Mouse (Mus musculus): ENCODE data around the gene Arhgap27.
A peak's percentile ranks its signal among the peaks of the same experiment; 100 is the strongest.

Arhgap27 gene

DNA sequence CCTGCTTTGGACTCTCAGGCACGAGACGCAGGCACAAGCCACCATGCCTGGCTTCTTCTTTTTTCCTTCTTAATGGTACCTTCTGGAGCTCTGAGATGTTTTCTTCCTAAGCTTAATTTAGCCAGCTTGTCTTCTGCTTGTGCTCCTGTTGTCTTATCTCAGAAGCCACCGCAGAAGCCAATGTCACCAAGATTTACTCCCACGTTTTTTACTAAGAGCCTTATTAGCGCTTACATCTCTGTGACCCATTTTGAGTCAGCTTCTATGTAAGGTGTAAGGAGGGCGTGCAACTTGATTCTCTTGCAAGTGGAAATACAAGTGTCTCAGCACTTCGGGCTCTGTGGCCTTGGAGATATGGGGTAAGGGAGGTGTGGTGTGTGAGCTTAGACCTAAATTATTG lies 18.0 kb upstream of the Arhgap27 start:
- no peak for DNase-seq (ENCODE audit: low read depth, low spot score)

DNA sequence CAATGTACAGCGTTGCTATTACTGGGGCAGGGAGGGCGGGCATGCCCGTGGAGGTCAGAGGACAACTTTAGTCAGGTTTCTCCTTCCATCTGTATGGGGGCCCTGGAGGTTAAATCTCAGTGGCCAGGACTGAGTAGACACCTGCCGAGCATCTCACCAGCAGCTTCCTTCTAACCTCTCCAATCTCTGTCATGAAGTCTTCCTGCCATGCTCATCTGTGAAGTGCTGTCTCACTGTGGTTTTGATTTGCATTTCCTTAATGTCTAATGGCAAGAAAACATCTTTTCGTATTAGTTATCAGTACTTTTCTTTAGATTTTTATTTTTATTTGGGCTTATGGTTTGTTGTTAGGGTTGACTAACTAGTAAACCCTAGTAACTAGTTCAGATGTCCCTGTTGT lies 17.0 kb upstream of the Arhgap27 start:
- no peak for DNase-seq (ENCODE audit: low read depth, low spot score)

DNA sequence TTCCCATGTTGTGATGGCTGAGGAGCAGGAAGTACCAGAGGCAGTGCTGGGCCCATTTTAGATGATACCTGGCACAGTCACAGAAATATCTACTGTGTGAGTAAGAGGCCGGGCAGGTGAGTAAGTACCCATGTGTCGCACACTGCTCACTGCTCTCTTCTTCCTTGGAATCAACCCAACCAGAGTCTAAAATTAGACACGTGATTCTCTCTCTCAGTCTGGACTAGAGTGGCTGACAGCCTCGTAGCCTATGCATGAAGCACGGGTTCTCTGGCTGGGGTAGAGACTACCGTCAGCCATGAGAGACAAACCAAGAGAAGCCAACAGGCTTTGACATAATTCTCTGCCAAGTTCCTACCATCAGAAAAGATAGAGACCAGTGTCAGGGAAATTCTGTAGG lies 14.8 kb upstream of the Arhgap27 start:
- peak; percentile 57 for DNase-seq (ENCODE audit: low read depth, low spot score)

DNA sequence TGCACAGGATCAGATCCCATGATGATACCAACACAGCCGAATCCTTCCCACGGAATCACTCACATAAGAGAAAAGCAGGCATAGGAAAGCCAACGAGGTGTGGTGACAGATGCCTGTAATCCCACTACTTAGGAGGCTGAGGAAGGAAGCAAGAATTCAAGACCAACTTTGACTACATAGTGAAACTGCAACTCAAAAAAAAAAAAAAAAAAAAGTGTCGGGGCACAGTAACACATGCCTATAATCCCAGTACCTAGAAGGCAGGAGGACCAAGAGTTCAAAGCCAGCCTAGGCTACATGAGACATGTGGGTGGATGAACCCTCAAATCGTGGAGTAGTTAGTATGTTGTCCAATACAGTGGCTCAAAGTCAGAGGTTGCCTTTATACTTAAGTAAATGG lies 12.3 kb upstream of the Arhgap27 start:
- DNase-seq (ENCODE audit: low read depth, low spot score): no peak

DNA sequence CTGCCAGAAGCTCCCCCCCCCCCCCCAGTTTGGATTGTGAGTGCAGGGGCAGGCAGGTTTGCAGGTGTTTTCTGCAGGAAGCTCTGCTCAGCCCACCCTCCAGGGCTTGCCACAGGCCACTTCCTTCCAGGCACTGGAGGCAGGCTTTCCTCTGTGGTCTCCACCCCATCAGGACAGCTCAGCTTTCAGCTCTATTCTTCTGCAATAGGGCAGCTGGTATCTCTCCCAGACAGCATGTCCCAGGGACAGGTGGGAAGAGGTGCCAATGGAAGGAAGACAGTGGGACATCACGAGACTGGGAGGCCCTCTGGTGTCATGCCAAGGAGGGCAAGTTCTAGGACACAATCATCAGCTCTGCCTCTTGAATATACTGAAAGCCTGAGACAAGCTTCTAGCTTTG lies 11.8 kb upstream of the Arhgap27 start:
- DNase-seq (ENCODE audit: low read depth, low spot score): no peak

DNA sequence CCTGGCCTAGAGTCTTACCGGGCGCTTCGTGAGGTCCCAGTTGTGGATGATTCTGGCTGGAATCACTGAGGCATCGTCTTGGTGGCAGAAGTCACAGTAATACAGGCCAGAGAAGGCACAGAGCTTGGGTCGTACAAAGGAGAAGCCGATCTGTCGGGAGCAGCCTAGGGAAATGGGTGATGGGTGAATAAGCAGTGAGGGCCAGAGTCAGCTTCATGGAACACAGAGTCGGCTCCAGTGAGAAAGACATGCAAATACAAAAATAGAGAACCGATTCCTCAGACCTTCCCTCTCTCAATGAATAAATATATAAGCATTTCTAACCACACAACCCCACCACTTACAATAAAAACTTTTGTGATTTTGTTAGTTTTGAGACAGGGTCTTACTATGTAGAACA lies 10.4 kb upstream of the Arhgap27 start:
- no peak for DNase-seq (ENCODE audit: low read depth, low spot score)

DNA sequence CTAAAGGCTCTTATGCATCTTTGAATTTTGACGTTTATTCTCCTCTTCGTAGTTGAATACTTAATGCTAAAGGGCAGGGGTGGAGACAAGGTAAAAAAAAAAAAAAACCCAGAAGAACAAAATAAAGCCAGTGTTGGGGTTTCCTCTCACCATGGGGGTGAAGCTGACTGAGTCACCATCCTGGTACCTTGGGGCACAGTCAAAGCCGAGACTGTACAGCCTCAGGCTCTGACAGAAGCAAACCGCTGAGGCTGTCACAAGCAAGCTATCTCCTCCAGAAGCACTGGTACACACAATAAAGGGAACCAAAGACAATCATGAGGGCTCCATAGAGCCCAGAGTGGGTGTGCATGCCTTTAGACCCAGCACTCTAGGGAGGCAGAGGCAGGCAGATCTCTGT lies 9.1 kb upstream of the Arhgap27 start:
- no peak for DNase-seq (ENCODE audit: low read depth, low spot score)

DNA sequence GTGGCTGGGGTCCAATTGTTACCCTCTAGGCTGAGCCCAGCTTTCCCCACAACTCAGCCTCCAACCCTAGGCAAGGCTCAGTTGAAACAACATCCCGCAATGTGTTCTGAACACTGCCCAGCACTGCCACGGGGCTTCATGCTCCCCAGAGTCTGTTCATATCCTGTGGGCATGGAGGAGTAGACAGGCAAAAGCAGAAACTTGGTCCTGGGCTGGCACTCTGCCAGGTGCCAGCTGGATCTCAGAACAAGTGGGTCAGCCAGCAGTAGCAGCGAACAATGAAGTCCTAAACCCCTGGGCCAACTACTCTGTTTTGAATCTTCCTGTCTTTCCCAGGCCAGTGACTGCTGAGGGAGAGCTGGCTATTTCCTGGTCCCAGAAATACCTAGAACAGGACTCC lies 8.6 kb upstream of the Arhgap27 start:
- peak; percentile 22 for DNase-seq (ENCODE audit: low read depth, low spot score)

DNA sequence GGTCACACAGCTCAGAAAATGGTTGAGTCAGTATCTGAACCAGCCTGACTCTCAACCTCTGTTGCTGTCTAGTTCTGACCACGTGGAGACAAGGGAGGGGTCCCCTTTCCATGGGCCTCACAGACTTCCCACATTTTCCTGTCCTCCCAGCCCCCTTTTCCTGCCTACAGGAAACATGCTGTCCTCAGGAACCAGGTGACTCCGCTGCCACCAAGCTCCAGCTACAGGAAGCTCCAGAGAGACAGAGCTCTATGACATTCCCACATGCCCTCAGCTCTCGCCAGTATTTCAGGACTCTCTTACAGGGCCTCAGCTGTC lies 7.7 kb upstream of the Arhgap27 start:
- DNase-seq (ENCODE audit: low read depth, low spot score): no peak

DNA sequence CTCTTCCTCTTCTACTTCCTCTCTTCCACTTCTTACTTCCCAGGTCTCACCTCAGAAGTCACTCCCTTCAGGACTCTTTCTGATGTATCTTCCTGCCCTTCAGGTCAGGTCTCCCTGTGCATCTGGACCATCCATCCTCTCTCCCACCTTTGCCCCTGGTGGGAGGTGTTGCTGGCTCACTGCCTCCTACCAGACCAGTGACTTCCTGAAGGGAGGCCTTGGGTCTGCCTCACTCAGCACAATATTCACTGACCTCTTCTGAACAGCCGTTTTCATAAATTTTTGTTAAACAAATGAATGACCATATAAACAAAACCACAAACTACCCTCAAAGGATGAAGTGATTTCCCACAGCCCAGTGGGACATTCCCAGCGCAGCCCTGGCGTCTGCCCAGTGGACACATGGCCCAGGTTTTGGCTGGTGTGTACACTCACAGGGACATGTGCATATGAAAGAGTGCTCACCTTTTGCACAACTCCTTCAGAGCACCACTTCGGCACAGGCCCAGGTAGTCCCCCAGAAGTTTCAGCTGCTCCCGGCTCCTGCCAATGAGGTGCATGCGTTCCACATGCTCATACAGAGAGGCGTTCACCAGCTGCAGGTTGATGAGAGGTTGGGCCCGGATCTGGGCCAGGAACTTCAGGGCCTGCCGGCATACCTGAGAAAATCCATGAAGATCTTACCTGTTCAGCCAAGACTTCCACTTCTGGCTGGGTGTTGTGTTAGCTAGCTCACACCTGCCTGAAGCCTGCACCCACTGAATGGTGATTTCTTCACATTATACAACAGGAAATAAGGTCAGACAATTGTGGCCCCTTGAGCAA lies 7.1 kb upstream of the Arhgap27 start:
- DNase-seq (ENCODE audit: low read depth, low spot score): no peak

DNA sequence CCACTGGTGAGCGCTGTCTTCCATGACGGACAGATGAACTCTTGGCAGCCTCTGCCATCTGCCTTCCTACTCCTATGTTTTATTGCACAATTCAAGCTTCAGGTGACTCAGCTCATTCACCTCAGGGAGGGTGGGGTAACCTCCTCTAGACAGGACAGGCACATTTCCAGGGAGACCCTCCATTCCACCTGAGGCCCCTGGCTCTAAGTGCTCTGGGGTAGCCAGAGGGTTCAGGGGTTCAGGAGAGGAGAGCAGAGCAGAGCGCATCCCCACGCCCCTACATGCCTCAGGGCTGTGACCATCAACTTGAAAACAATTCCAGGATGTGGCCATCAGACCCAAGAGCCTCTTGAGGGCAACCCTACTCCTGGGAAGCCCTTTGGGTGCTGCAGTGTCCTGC lies 2.0 kb upstream of the Arhgap27 start:
- no peak for DNase-seq (ENCODE audit: low read depth, low spot score)

DNA sequence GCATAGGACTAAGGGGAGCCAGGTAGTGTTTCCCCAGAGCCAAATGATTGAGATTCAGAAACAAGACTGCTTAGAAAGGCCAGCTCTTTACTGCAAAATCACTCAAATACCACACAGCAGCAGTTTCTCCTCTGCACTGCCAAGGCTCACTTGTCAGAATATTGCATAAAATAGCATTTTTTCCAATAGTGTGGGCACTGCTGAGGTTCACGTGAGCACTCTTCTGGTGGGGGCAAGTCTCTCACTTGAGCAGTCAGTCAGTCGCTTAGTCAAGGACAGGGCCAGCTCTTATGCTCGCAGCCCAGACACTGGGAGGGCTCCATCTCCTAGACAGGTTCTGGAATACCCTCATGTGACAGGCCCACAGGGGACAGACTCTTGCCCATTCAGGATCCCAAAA lies 1.5 kb upstream of the Arhgap27 start:
- no peak for DNase-seq (ENCODE audit: low read depth, low spot score)

DNA sequence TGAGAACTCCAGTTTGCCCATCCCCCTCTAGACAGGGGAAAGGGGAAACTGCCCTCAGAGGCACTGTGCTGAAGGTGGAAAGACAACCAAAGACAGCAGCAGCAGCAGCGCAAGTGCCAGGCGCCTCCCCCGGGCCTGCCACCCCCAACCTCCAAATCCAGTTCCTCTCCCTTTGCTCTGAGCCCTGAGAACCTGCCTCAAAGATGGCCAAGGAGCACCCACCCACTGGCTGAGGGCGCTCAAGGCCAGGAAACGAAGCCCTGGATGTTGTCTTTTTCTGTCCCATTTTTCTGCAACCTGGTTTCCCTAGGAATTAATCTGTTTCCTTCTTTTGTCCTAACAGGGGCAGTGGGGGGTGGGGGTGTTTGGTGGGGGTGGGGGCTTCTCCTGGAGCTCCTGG lies 843 bp upstream of the Arhgap27 start:
- DNase-seq (ENCODE audit: low read depth, low spot score): no peak

DNA sequence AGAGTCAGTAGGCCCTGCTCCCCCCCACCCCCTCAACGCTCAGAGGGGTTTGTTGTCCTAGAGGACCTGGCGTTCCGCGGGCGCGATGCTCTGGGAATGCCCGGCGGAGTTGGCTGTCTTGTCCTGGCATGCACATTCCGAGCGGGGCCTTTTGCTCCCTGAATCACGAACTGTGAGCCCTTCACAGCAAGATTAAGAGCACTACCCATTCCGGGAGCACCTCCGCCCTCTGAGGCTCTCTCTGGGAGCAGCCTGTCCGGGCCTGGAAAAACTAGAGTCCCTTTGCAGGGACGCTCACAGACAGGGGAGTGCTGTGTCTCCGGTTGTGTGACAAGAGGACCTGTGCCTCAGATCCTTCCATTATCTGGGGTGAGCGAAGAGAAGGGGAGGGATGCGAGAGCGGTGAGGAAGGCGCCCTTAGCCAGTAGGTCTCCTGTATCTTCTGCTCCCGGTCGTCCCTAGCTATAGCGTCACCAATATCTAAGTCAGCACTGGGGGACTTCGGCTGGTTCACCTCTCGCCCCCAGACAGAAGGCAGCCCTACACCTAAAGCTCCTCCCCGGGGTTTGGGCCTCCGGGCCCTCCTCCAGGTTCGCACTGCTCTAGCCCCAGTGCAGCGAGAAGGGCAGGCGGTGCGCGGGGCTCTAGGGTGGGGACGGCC lies 841 bp downstream of the Arhgap27 start:
- DNase-seq (ENCODE audit: low read depth, low spot score): no peak

DNA sequence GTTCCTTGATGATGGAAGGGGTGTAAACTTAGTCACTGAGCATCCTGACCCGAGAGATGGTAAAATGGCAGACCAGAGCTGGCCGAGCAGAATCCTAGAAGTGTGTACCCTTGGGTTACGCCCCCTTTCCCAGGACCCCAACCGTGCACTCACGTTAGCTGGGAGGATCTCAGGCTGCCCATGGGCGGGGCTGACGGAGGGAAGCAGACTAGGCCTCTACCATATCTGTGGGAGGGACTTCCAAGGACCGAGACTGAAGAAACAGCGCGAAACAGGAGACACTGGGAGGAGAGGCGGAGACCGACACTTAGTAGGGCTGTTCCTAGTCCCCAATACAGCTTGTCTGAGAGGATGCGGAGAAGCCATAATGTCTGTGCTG lies 1.4 kb downstream of the Arhgap27 start:
- DNase-seq (ENCODE audit: low read depth, low spot score): no peak

DNA sequence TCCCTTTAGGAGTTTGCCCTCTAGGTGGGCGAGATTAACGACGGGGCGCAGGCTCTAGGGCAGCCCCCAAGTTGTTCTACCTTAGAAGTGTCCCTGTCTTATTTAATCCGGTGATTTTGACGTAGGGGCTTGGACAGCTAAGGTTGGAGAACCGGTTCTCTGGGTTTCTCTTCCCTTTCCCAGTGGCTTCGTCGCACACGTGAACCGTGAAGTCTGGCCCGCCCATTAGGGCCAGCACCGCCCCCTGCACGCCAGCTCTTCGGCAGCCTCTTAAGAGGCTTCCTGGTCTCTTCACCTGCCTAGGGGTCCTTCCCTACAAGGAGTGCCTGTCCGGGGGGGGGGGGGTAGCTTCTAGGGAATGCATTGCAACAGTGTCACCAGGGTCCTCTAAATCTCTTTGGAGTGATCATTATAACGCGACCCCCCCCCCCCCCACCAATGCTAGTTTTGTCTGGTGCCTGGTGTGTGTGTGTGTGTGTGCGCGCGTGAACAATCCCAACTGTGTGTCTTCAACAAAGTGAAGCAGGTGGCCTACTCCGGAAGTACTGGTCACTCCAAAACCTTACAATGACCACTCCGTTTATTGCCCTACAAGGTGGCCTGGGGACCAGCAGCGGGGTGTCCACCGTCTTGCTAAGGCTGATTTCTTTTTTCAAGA lies 2.0 kb downstream of the Arhgap27 start:
- DNase-seq (ENCODE audit: low read depth, low spot score): no peak

DNA sequence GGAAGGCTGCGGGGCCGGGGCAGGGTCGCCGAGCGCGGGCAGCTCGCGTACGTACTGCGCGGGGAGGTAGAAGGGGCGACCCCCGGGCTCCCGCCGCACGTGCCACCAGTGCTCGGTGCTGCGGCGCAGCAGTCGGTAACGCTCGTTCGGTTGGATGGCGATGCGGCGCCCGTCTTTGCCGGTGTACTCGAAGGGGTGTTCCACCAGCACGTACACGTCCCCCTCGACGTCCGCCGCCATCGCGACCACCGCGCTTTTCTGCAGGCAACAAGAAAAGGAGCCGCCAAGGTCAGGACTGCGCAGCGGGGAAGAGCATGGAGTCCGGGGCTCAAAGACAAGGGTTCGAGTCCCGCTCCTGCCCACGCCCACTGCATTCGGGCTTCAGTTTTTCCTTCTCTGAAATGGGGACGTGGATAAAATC lies 2.8 kb downstream of the Arhgap27 start:
- DNase-seq (ENCODE audit: low read depth, low spot score): no peak

DNA sequence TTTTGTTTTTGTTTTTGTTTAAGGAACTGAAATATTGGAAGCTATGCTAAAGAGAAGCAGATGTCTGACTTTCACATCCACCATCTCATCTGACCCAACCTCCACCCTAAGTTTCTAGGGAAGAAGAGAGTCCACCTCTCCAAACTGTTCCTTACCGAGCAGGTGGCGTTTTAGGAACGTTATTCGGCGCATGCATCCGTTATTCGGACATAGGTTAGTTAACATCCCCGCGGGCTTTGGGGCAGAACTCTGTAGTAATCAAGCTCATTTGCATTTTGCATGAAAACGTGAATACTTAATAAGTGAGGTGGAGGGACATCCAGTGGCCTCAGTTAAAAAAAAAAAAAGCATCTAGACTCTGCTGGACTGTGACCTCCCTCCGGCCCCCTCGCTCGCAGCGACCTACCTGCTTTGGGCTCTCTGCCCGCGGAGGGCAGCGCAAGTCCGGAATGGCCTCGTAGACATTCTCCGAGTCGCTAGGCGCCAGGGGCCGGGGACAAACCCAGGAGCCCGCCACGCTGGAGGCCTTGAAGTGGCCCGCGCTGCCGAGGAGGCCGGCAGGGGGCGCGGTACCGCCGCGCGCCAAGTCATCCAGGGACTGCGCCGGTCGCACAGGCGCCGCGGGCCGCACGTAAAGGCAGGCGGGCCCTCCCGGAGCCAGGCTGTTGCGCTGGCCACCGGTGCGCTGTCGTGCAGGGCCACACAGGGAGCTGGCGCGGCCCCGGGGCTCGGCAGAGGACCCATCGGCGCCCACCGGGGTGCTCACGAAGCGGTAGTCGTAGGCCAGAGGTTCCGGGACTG lies 3.5 kb downstream of the Arhgap27 start:
- DNase-seq (ENCODE audit: low read depth, low spot score): peak; percentile 54

DNA sequence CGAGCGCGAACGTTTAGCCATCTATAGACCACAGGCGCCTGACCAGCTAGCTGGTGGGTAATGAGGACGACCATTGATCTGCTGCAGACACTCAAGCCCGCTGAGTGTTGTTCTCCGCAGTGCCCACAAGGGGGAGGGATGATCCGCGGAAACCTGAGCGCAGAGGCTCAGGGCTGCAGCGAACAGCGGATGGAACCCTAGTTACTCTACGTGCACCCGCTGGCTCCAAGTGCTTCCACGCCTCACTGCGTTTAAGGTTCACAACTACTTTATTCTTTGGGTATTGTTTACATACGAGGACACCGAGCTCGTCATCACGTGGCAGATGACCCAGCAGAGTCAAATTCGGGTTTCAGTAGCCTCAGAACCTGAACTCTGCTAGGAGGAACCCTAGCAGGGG lies 4.4 kb downstream of the Arhgap27 start:
- peak; percentile 82 for DNase-seq (ENCODE audit: low read depth, low spot score)

DNA sequence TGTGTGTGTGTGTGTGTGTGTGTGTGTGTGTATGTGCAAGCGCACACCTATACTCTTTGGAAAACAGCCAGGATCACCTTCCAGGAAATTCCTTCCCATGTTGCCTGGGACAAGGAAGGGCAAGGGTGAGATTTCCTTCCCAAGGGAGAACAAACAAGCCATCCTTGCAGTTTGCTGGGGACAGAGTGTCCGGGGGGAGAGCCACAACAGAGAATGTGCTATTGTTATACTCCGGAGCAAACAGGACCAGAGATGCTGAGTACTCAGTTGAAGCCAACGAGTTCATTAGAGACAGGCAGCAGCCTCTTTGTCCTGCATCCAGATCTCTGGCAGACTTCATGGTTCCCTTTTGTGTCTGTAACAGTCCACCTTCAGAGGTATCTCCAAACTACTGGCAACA lies 5.2 kb downstream of the Arhgap27 start:
- no peak for DNase-seq (ENCODE audit: low read depth, low spot score)

DNA sequence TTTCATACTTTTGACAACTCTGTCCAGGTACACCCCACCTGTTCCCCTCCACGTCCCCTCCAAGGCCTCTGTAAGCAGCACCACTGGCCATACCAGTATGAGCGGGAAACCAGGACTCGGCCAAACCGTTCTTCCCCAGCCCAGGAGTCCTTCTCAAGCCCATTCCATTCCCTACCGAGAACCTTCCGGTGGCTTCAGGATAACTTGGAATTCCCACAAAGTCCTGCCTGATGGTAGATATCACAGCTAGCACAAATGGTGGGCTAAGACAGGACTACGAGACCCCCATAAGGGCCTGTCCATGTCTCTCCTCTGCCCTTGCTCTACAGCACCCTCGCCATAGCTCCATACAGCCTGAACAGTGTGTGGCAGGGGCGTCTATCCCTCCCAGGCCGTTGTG lies 5.8 kb downstream of the Arhgap27 start:
- no peak for DNase-seq (ENCODE audit: low read depth, low spot score)

DNA sequence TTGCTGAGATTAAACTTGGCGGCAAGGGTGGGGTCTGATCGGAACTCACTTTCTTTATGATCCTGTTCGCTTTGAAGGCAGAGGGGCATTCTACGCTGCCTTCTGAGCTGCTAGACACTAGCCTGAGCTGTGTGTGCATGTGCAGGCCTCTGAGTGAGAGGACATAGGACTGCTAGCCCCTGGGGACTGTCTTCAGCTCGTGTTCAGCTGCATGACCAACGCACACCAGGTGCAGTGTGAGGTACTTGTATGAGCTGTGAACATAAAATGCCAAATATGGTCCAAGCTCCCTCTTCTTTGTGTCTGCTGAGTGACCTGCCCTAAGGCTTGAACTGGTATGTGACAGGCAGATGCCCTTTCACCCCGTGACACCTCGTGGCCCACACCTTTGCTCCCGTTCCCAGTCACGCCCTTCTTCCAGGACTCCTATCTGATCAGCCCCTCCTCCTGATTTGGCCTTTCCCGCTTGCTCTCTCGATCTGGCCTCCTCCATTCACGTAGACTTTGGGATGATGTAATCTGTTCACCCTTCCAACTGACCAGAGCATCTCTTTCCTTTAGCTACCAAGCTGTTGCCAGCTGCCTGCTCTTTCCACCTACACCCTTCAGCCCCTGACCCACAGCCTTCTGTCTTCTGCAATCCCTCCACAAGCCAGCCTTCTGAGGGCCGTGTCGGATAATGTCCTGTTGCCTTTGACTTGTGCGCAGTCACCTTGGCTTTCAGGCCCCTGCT lies 6.4 kb downstream of the Arhgap27 start:
- DNase-seq (ENCODE audit: low read depth, low spot score): no peak

Data from 3T3-L1 (cell line).